Mouse (Mus musculus): ENCODE data around the gene Vapb. TPM values are rescaled to one million over a fixed set of nuclear protein-coding genes. Genes with fewer than 3 reads are reported as not detected.

Gene Vapb
- total RNA-seq, 4 experiments from 2014 or later = 158 to 197 (median 180) TPM

- DNase-seq (ENCODE audit: low spot score in 2 of 2) = no peak
These were observed 2.9 kb upstream of the Vapb start for GRCm38 (mm10) chr2:173734426-173734825.

GRCm38 (mm10) chr2:173738232-173738631, 921 bp downstream of the Vapb start:
- DNase-seq (ENCODE audit: low spot score in 2 of 2) = no peak

GRCm38 (mm10) chr2:173739107-173739506, 1.8 kb downstream of the Vapb start:
- DNase-seq (ENCODE audit: low spot score in 2 of 2) = no peak

GRCm38 (mm10) chr2:173742090-173742489, 4.8 kb downstream of the Vapb start:
- DNase-seq (ENCODE audit: low spot score in 2 of 2) = no peak

- no peak for DNase-seq (ENCODE audit: low spot score in 2 of 2)
These were observed 5.4 kb downstream of the Vapb start for GRCm38 (mm10) chr2:173742744-173743143.

GRCm38 (mm10) chr2:173744070-173744815, 6.9 kb downstream of the Vapb start:
- DNase-seq (ENCODE audit: low spot score in 2 of 2) = no peak

- DNase-seq (ENCODE audit: low spot score in 2 of 2) = peak in 1 of 2 experiments; percentile 46
These were observed 11.8 kb downstream of the Vapb start for GRCm38 (mm10) chr2:173748961-173749659.

GRCm38 (mm10) chr2:173755433-173756144, 18.3 kb downstream of the Vapb start:
- no peak for DNase-seq (ENCODE audit: low spot score in 2 of 2)

GRCm38 (mm10) chr2:173757624-173758155, 20.4 kb downstream of the Vapb start:
- DNase-seq (ENCODE audit: low spot score in 2 of 2) = no peak

GRCm38 (mm10) chr2:173760607-173761006, 23.3 kb downstream of the Vapb start:
- DNase-seq (ENCODE audit: low spot score in 2 of 2) = no peak

- DNase-seq (ENCODE audit: low spot score in 2 of 2) = no peak
These were observed 27.3 kb downstream of the Vapb start for GRCm38 (mm10) chr2:173764629-173765028.

- DNase-seq (ENCODE audit: low spot score in 2 of 2) = no peak
These were observed 30.8 kb downstream of the Vapb start for GRCm38 (mm10) chr2:173767959-173768595.

GRCm38 (mm10) chr2:173769183-173769582, 31.9 kb downstream of the Vapb start:
- DNase-seq (ENCODE audit: low spot score in 2 of 2) = no peak

- DNase-seq (ENCODE audit: low spot score in 2 of 2) = no peak
These were observed 33.3 kb downstream of the Vapb start for GRCm38 (mm10) chr2:173770620-173771019.

GRCm38 (mm10) chr2:173771706-173772105, 34.4 kb downstream of the Vapb start:
- no peak for DNase-seq (ENCODE audit: low spot score in 2 of 2)

GRCm38 (mm10) chr2:173775556-173775955, 38.2 kb downstream of the Vapb start:
- DNase-seq (ENCODE audit: low spot score in 2 of 2) = no peak

GRCm38 (mm10) chr2:173776108-173776507, 38.8 kb downstream of the Vapb start:
- DNase-seq (ENCODE audit: low spot score in 2 of 2) = no peak

GRCm38 (mm10) chr2:173780931-173781330, 43.6 kb downstream of the Vapb start:
- no peak for DNase-seq (ENCODE audit: low spot score in 2 of 2)

- no peak for DNase-seq (ENCODE audit: low spot score in 2 of 2)
These were observed 47.1 kb downstream of the Vapb start for GRCm38 (mm10) chr2:173784366-173784765.

GRCm38 (mm10) chr2:173784884-173785283, 47.6 kb downstream of the Vapb start:
- no peak for DNase-seq (ENCODE audit: low spot score in 2 of 2)

Measured in gastrocnemius, adult 8-10 months (tissue).